ENCODE assay signal across 10 mouse cellular contexts in genomic region chr10:76455289-76455688, GRCm38 (mm10). TPM values are rescaled to one million over a fixed set of nuclear protein-coding genes. Genes with fewer than 3 reads are reported as not detected.
DNase-seq lines count a peak whose midpoint lies in the region; ATAC-seq and TF ChIP-seq lines count a peak whose summit lies in the region.
"Had no signal": no experiment of that assay in that cellular context is flagged by ENCODE, and none has a peak within 500 bp of the region (broad histone marks: within the 10 kb centered on the region; RNA-seq: fewer than 3 reads in every experiment).

No protein-coding gene starts in this region.

- H3K4me3 ChIP-seq in cerebellum, adult 2 months (replicated peaks; ENCODE audit: insufficient read depth, low read depth, low read length): no peak overlapping the region
- H3K4me3 ChIP-seq: heart, embryonic 15.5 days; neural tube, embryonic 12.5 days had no signal

- TF ChIP-seq POLR2A in cerebellum, adult 2 months (IDR thresholded peaks at IDR 0.05; ENCODE audit: borderline replicate concordance, insufficient read depth, low read length): no peak

- H3K27ac ChIP-seq in cerebellum, adult 2 months (ENCODE audit: insufficient read depth, low read length): no peak overlapping the region
- H3K27ac ChIP-seq: heart, embryonic 15.5 days; neural tube, embryonic 12.5 days had no signal

- no peaks in the 10 kb centered on the region for H3K4me1 ChIP-seq in cerebellum, adult 2 months (ENCODE audit: control insufficient read depth, insufficient read depth, low read length)
- H3K4me1 ChIP-seq: heart, embryonic 15.5 days; neural tube, embryonic 12.5 days had no signal

- ATAC-seq in inflammation-experienced regulatory T-cells, adult 6 months: peak; percentile 43

- peak; percentile 29 to 41 for DNase-seq in cerebellum, adult 2 months
- no peak for DNase-seq in cerebellum, adult 11-12 months
- DNase-seq in ovary, postnatal 36 days (ENCODE audit: low spot score): peak; percentile 28
- DNase-seq in ovary, adult 18-20 months (ENCODE audit: low spot score): no peak
- peak; percentile 75 for DNase-seq in embryo, embryonic 10.5 days (ENCODE audit: low spot score)
- DNase-seq in lung, adult 18-20 months: peak; percentile 34 to 51
- peak; percentile 49 for DNase-seq in right cerebral cortex, adult 18-20 months

- 53% methylated on average over 5 of the region's 5 CpGs for WGBS in cerebellum, adult 2 months

- no peaks in the 10 kb centered on the region for H3K27me3 ChIP-seq in cerebellum, adult 2 months (ENCODE audit: control insufficient read depth, insufficient read depth, low read length)
- H3K27me3 ChIP-seq: heart, embryonic 15.5 days; neural tube, embryonic 12.5 days had no signal

- TF ChIP-seq CTCF in cerebellum, adult 2 months (IDR thresholded peaks at IDR 0.05; ENCODE audit: borderline replicate concordance, insufficient read depth, low read depth, low read length): peak; percentile 71

RNA-seq across cellular contexts. Expression of gene 2610028H24Rik, which starts 6.4 kb away (rescaled TPM):
- polyA plus RNA-seq in cerebellum, adult 2 months (2012; rRNA removed): not detected in 2 replicates
- not detected for polyA plus RNA-seq in inflammation-experienced regulatory T-cells, adult 6 months (2017; shearing (Covaris generic))
- polyA plus RNA-seq: neural tube, embryonic 12.5 days had no signal

RNA-seq across cellular contexts. Expression of gene Pcnt, which starts 12.7 kb away (rescaled TPM):
- polyA plus RNA-seq in cerebellum, adult 2 months (2012; rRNA removed): 31.3 and 35.5 TPM in 2 replicates
- 10 to 100 TPM; 12.2 to 13.8 (median 13.5) TPM for polyA plus RNA-seq in inflammation-experienced regulatory T-cells, adult 6 months (2017; shearing (Covaris generic))

RNA-seq across cellular contexts. Expression of gene Mcm3ap, which starts 13.4 kb away (rescaled TPM):
- 51.5 and 54.4 TPM in 2 replicates for polyA plus RNA-seq in cerebellum, adult 2 months (2012; rRNA removed)
- polyA plus RNA-seq in inflammation-experienced regulatory T-cells, adult 6 months (2017; shearing (Covaris generic)): 10 to 100 TPM; 41.0 to 56.4 (median 54.3) TPM

RNA-seq across cellular contexts. Expression of gene Ybey, which starts 13.6 kb away (rescaled TPM):
- polyA plus RNA-seq in cerebellum, adult 2 months (2012; rRNA removed): 3.7 and 4.2 TPM in 2 replicates
- polyA plus RNA-seq in inflammation-experienced regulatory T-cells, adult 6 months (2017; shearing (Covaris generic)): 1 to 10 TPM; 3.4 to 4.4 (median 3.4) TPM

RNA-seq across cellular contexts. Expression of gene AC141477.1, which starts 15.0 kb away (rescaled TPM):
- not detected in 2 replicates for polyA plus RNA-seq in cerebellum, adult 2 months (2012; rRNA removed)
- polyA plus RNA-seq in inflammation-experienced regulatory T-cells, adult 6 months (2017; shearing (Covaris generic)): 1 to 10 TPM in 2 of 3 experiments, not detected in 1; 2.5 to 6.2 TPM
- polyA plus RNA-seq: heart, embryonic 15.5 days; neural tube, embryonic 12.5 days had no signal

Comparison
In these comparisons a context has a peak if more than half of its experiments do, and no peak if none do; other contexts are left out.
1. DNase-seq: peak in cerebellum, adult 2 months (2 of 2), ovary, postnatal 36 days (single experiment), embryo, embryonic 10.5 days (single experiment), lung, adult 18-20 months (2 of 2) and right cerebral cortex, adult 18-20 months (single experiment); none in cerebellum, adult 11-12 months (single experiment) and ovary, adult 18-20 months (single experiment).